Mouse (Mus musculus): ENCODE data around the gene Zfp428. TPM values are rescaled to one million over a fixed set of nuclear protein-coding genes. Genes with fewer than 3 reads are reported as not detected.

Zfp428 gene
- polyA plus RNA-seq, 1 experiment from 2014 or later = 75.7 TPM

- 86% methylated on average over 5 of the region's 5 CpGs for WGBS
- Histone ChIP-seq H3K36me3 (ENCODE audit: control insufficient read depth, insufficient read depth, low read length) (no peaks in the 10 kb centered on the region), H3K27me3 (ENCODE audit: control insufficient read depth, insufficient read depth, low read length) (no peaks in the 10 kb centered on the region), H3K4me1 (ENCODE audit: control insufficient read depth, insufficient read depth, low read length) (peaks cover under 1% of the 10 kb centered on the region; the same call in 1 of the 2 replicates), H3K9ac (ENCODE audit: low read length) (no peak overlapping the region), H3K9me3 (ENCODE audit: control insufficient read depth, low read length) (peaks cover 3% of the 10 kb centered on the region; the same call in 1 of the 2 replicates), H3K4me2 (ENCODE audit: low read depth, severe bottlenecking) (no peak overlapping the region), H3K4me3 (ENCODE audit: low read depth, low read length) (no peak overlapping the region), H3K27ac (replicated peaks; ENCODE audit: low read depth, low read length) (no peak overlapping the region)
- DNase-seq (ENCODE audit: low spot score) (no peak), ATAC-seq (ENCODE audit: insufficient number of reproducible peaks, low FRiP score, low TSS enrichment, low read depth) (no peak)
These were observed 38.9 kb upstream of the Zfp428 start for GRCm38 (mm10) chr7:24467886-24468285.

GRCm38 (mm10) chr7:24469126-24469525 lies 37.7 kb upstream of the Zfp428 start:
- no peaks in the 10 kb centered on the region for H3K36me3 ChIP-seq (ENCODE audit: control insufficient read depth, insufficient read depth, low read length)
- no peak for DNase-seq (ENCODE audit: low spot score)
- ATAC-seq (ENCODE audit: insufficient number of reproducible peaks, low FRiP score, low TSS enrichment, low read depth) = no peak
- no peak overlapping the region for H3K27ac ChIP-seq (replicated peaks; ENCODE audit: low read depth, low read length)
- H3K27me3 ChIP-seq (ENCODE audit: control insufficient read depth, insufficient read depth, low read length) = no peaks in the 10 kb centered on the region
- WGBS = 85% methylated on average over 3 of the region's 3 CpGs
- H3K4me3 ChIP-seq (ENCODE audit: low read depth, low read length) = no peak overlapping the region
- H3K4me2 ChIP-seq (ENCODE audit: low read depth, severe bottlenecking) = no peak overlapping the region
- no peaks in the 10 kb centered on the region for H3K4me1 ChIP-seq (ENCODE audit: control insufficient read depth, insufficient read depth, low read length)
- no peak overlapping the region for H3K9ac ChIP-seq (ENCODE audit: low read length)
- peaks cover 3% of the 10 kb centered on the region; the same call in 1 of the 2 replicates for H3K9me3 ChIP-seq (ENCODE audit: control insufficient read depth, low read length)

- H3K4me3 ChIP-seq (ENCODE audit: low read depth, low read length) = no peak overlapping the region
- no peak overlapping the region for H3K27ac ChIP-seq (replicated peaks; ENCODE audit: low read depth, low read length)
- H3K4me1 ChIP-seq (ENCODE audit: control insufficient read depth, insufficient read depth, low read length) = no peaks in the 10 kb centered on the region
- WGBS = 94% methylated on average over 7 of the region's 7 CpGs
- peaks cover 3% of the 10 kb centered on the region; the same call in 1 of the 2 replicates for H3K9me3 ChIP-seq (ENCODE audit: control insufficient read depth, low read length)
- ATAC-seq (ENCODE audit: insufficient number of reproducible peaks, low FRiP score, low TSS enrichment, low read depth) = no peak
- H3K9ac ChIP-seq (ENCODE audit: low read length) = no peak overlapping the region
- H3K4me2 ChIP-seq (ENCODE audit: low read depth, severe bottlenecking) = no peak overlapping the region
- DNase-seq (ENCODE audit: low spot score) = no peak
- H3K27me3 ChIP-seq (ENCODE audit: control insufficient read depth, insufficient read depth, low read length) = no peaks in the 10 kb centered on the region
- H3K36me3 ChIP-seq (ENCODE audit: control insufficient read depth, insufficient read depth, low read length) = no peaks in the 10 kb centered on the region
These were observed 36.5 kb upstream of the Zfp428 start for GRCm38 (mm10) chr7:24470356-24470755.

GRCm38 (mm10) chr7:24472442-24472841 lies 34.4 kb upstream of the Zfp428 start:
- DNase-seq (ENCODE audit: low spot score) (no peak), ATAC-seq (ENCODE audit: insufficient number of reproducible peaks, low FRiP score, low TSS enrichment, low read depth) (no peak)
- no peak overlapping the region for H3K9ac ChIP-seq (ENCODE audit: low read length)
- H3K4me2 ChIP-seq (ENCODE audit: low read depth, severe bottlenecking) = no peak overlapping the region
- no peaks in the 10 kb centered on the region for H3K27me3 ChIP-seq (ENCODE audit: control insufficient read depth, insufficient read depth, low read length)
- H3K27ac ChIP-seq (replicated peaks; ENCODE audit: low read depth, low read length) = no peak overlapping the region
- H3K4me1 ChIP-seq (ENCODE audit: control insufficient read depth, insufficient read depth, low read length) = no peaks in the 10 kb centered on the region
- 79% methylated on average over 6 of the region's 6 CpGs for WGBS
- H3K9me3 ChIP-seq (ENCODE audit: control insufficient read depth, low read length) = peaks cover 3% of the 10 kb centered on the region; the same call in 1 of the 2 replicates
- no peak overlapping the region for H3K4me3 ChIP-seq (ENCODE audit: low read depth, low read length)
- H3K36me3 ChIP-seq (ENCODE audit: control insufficient read depth, insufficient read depth, low read length) = no peaks in the 10 kb centered on the region

GRCm38 (mm10) chr7:24472937-24473336 lies 33.9 kb upstream of the Zfp428 start:
- H3K4me3 ChIP-seq (ENCODE audit: low read depth, low read length) = no peak overlapping the region
- DNase-seq (ENCODE audit: low spot score) (peak; percentile 63), ATAC-seq (ENCODE audit: insufficient number of reproducible peaks, low FRiP score, low TSS enrichment, low read depth) (no peak)
- no peak overlapping the region for H3K27ac ChIP-seq (replicated peaks; ENCODE audit: low read depth, low read length)
- H3K4me1 ChIP-seq (ENCODE audit: control insufficient read depth, insufficient read depth, low read length) = no peaks in the 10 kb centered on the region
- H3K9me3 ChIP-seq (ENCODE audit: control insufficient read depth, low read length) = peaks cover 3% of the 10 kb centered on the region
- no peak overlapping the region for H3K4me2 ChIP-seq (ENCODE audit: low read depth, severe bottlenecking)
- H3K36me3 ChIP-seq (ENCODE audit: control insufficient read depth, insufficient read depth, low read length) = no peaks in the 10 kb centered on the region
- H3K9ac ChIP-seq (ENCODE audit: low read length) = no peak overlapping the region
- WGBS = 79% methylated on average over 7 of the region's 7 CpGs
- no peaks in the 10 kb centered on the region for H3K27me3 ChIP-seq (ENCODE audit: control insufficient read depth, insufficient read depth, low read length)

- no peak for ATAC-seq (ENCODE audit: insufficient number of reproducible peaks, low FRiP score, low TSS enrichment, low read depth)
These were observed 32.8 kb upstream of the Zfp428 start for GRCm38 (mm10) chr7:24473913-24474529.

GRCm38 (mm10) chr7:24474811-24475506 lies 31.8 kb upstream of the Zfp428 start:
- no peak for DNase-seq (ENCODE audit: low spot score)
- 0 out of 2 replicates have a peak overlapping the region, but pooled peaks have one; percentile 0 for H3K4me2 ChIP-seq (ENCODE audit: low read depth, severe bottlenecking)
- WGBS = 41% methylated on average over 21 of the region's 21 CpGs

More at GRCm38 (mm10) chr7:24473913-24474529, 32.8 kb upstream of the Zfp428 start:
- H3K27me3 ChIP-seq (ENCODE audit: control insufficient read depth, insufficient read depth, low read length) = no peaks in the 10 kb centered on the region
- H3K9ac ChIP-seq (ENCODE audit: low read length) = no peak overlapping the region
- no peak overlapping the region for H3K27ac ChIP-seq (replicated peaks; ENCODE audit: low read depth, low read length)
- no peak overlapping the region for H3K4me2 ChIP-seq (ENCODE audit: low read depth, severe bottlenecking)
- no peak overlapping the region for H3K4me3 ChIP-seq (ENCODE audit: low read depth, low read length)
- no peaks in the 10 kb centered on the region for H3K36me3 ChIP-seq (ENCODE audit: control insufficient read depth, insufficient read depth, low read length)
- peak; percentile 80 for DNase-seq (ENCODE audit: low spot score)
- H3K4me1 ChIP-seq (ENCODE audit: control insufficient read depth, insufficient read depth, low read length) = no peaks in the 10 kb centered on the region
- 53% methylated on average over 10 of the region's 10 CpGs for WGBS
- H3K9me3 ChIP-seq (ENCODE audit: control insufficient read depth, low read length) = peaks cover 3% of the 10 kb centered on the region

GRCm38 (mm10) chr7:24476338-24476737 lies 30.5 kb upstream of the Zfp428 start:
- Histone ChIP-seq H3K27ac (replicated peaks; ENCODE audit: low read depth, low read length) (no peak overlapping the region), H3K4me3 (ENCODE audit: low read depth, low read length) (no peak overlapping the region), H3K4me2 (ENCODE audit: low read depth, severe bottlenecking) (no peak overlapping the region), H3K4me1 (ENCODE audit: control insufficient read depth, insufficient read depth, low read length) (no peaks in the 10 kb centered on the region), H3K27me3 (ENCODE audit: control insufficient read depth, insufficient read depth, low read length) (no peaks in the 10 kb centered on the region), H3K36me3 (ENCODE audit: control insufficient read depth, insufficient read depth, low read length) (no peaks in the 10 kb centered on the region), H3K9ac (ENCODE audit: low read length) (no peak overlapping the region), H3K9me3 (ENCODE audit: control insufficient read depth, low read length) (no peaks in the 10 kb centered on the region; the same call in 1 of the 2 replicates)
- ATAC-seq (ENCODE audit: insufficient number of reproducible peaks, low FRiP score, low TSS enrichment, low read depth) (no peak), DNase-seq (ENCODE audit: low spot score) (no peak)
- 78% methylated on average over 8 of the region's 8 CpGs for WGBS

More at GRCm38 (mm10) chr7:24474811-24475506, 31.8 kb upstream of the Zfp428 start:
- ATAC-seq (ENCODE audit: insufficient number of reproducible peaks, low FRiP score, low TSS enrichment, low read depth) = no peak
- Histone ChIP-seq H3K36me3 (ENCODE audit: control insufficient read depth, insufficient read depth, low read length) (no peaks in the 10 kb centered on the region), H3K9me3 (ENCODE audit: control insufficient read depth, low read length) (peaks cover 3% of the 10 kb centered on the region; the same call in 1 of the 2 replicates), H3K27me3 (ENCODE audit: control insufficient read depth, insufficient read depth, low read length) (no peaks in the 10 kb centered on the region), H3K4me3 (ENCODE audit: low read depth, low read length) (no peak overlapping the region), H3K9ac (ENCODE audit: low read length) (peak overlapping the region; percentile 24; the same call in 1 of the 2 replicates), H3K4me1 (ENCODE audit: control insufficient read depth, insufficient read depth, low read length) (no peaks in the 10 kb centered on the region), H3K27ac (replicated peaks; ENCODE audit: low read depth, low read length) (no peak overlapping the region)
